Comparison of ENCODE assay signal across 29 mouse cellular contexts in the genomic region with DNA sequence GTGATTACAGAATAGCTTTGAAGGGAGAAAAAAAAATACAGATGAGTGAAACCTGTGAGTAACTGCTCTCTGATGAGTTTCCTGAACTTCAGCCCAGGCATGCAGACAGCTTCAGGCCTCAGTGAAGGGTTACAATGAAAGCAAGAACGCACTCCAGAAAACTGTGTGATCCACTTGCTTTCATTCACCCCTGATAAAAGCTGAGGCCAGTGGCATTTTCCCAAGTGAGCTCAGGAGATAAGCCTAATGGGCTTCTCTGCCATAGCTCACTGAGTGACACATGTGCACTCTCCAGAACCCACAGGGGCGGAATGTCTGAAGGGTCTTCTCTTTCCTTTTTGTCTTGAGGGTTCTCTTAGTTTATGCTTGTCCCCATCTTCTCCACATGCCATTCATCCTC. TPM values are rescaled to one million over a fixed set of nuclear protein-coding genes. Genes with fewer than 3 reads are reported as not detected.
A peak's percentile ranks its signal among the peaks of the same experiment; 100 is the strongest.
DNase-seq lines count a peak whose midpoint lies in the region; ATAC-seq and TF ChIP-seq lines count a peak whose summit lies in the region.
"Had no signal": no experiment of that assay in that cellular context is flagged by ENCODE, and none has a peak within 500 bp of the region (broad histone marks: within the 10 kb centered on the region; RNA-seq: fewer than 3 reads in every experiment).

No protein-coding gene starts in this region.

- no peak overlapping the region for H3K4me2 ChIP-seq in heart, embryonic 13.5 days
- no peak overlapping the region for H3K4me2 ChIP-seq in heart, embryonic 12.5 days
- H3K4me2 ChIP-seq in liver, embryonic 13.5 days, result no peak overlapping the region
- no peak overlapping the region for H3K4me2 ChIP-seq in midbrain, postnatal 0 days (ENCODE audit: low read depth, low read length, poor library complexity, severe bottlenecking)
- H3K4me2 ChIP-seq: embryonic facial prominence, embryonic 13.5 days; forebrain, embryonic 13.5 days; forebrain, embryonic 15.5 days had no signal

- DNase-seq in liver, embryonic 13.5 days, result no peak
- no peak for DNase-seq in liver
- peak; percentile 27 for DNase-seq in Muller cell, postnatal 12 days (ENCODE audit: inconsistent ontology term)
- no peak for DNase-seq in midbrain, postnatal 0 days (ENCODE audit: low spot score)
- no peak for DNase-seq in ovary, postnatal 36 days (ENCODE audit: low spot score)
- DNase-seq: adrenal gland, adult 8-10 months; adrenal gland, postnatal 14 days; adrenal gland, postnatal 36 days; cerebellum, adult 11-12 months; cerebellum, adult 2 months; cerebellum, adult 9-10 months; cerebellum, postnatal 10 days; cerebellum, postnatal 25 days; forebrain, postnatal 0 days had no signal

- no peaks in the 10 kb centered on the region for H3K9me3 ChIP-seq in heart, embryonic 13.5 days
- H3K9me3 ChIP-seq in heart, embryonic 12.5 days (replicated peaks), result no peaks in the 10 kb centered on the region
- H3K9me3 ChIP-seq in liver, embryonic 13.5 days (replicated peaks), result no peaks in the 10 kb centered on the region
- H3K9me3 ChIP-seq in midbrain, postnatal 0 days (ENCODE audit: low read length), result no peaks in the 10 kb centered on the region
- H3K9me3 ChIP-seq: embryonic facial prominence, embryonic 13.5 days; forebrain, embryonic 13.5 days; forebrain, embryonic 15.5 days had no signal

- no peak for TF ChIP-seq CTCF in midbrain, postnatal 0 days (IDR thresholded peaks at IDR 0.05)

- no peaks in the 10 kb centered on the region for H3K27me3 ChIP-seq in heart, embryonic 13.5 days (replicated peaks)
- H3K27me3 ChIP-seq in heart, embryonic 12.5 days (replicated peaks), result no peaks in the 10 kb centered on the region
- no peaks in the 10 kb centered on the region for H3K27me3 ChIP-seq in liver, embryonic 13.5 days
- no peaks in the 10 kb centered on the region for H3K27me3 ChIP-seq in midbrain, postnatal 0 days (ENCODE audit: insufficient read depth, low read length)
- H3K27me3 ChIP-seq: embryonic facial prominence, embryonic 13.5 days; forebrain, embryonic 13.5 days; forebrain, embryonic 15.5 days; Patski had no signal

- no peaks in the 10 kb centered on the region for H3K36me3 ChIP-seq in heart, embryonic 13.5 days
- no peaks in the 10 kb centered on the region for H3K36me3 ChIP-seq in heart, embryonic 12.5 days
- H3K36me3 ChIP-seq in liver, embryonic 13.5 days, result no peaks in the 10 kb centered on the region
- no peaks in the 10 kb centered on the region for H3K36me3 ChIP-seq in midbrain, postnatal 0 days (ENCODE audit: insufficient read depth, low read length)
- H3K36me3 ChIP-seq: embryonic facial prominence, embryonic 13.5 days; forebrain, embryonic 15.5 days had no signal

- peaks cover 9% of the 10 kb centered on the region for H3K4me1 ChIP-seq in heart, embryonic 13.5 days
- 0 out of 2 replicates have a peak, but pooled peaks cover 3% of the 10 kb centered on the region for H3K4me1 ChIP-seq in heart, embryonic 12.5 days (replicated peaks)
- peaks cover 8% of the 10 kb centered on the region; the same call in 1 of the 2 replicates for H3K4me1 ChIP-seq in liver, embryonic 13.5 days (replicated peaks)
- H3K4me1 ChIP-seq in midbrain, postnatal 0 days (ENCODE audit: insufficient read depth, low read length), result no peaks in the 10 kb centered on the region
- H3K4me1 ChIP-seq: embryonic facial prominence, embryonic 13.5 days; forebrain, embryonic 13.5 days; forebrain, embryonic 15.5 days had no signal

- 0 out of 2 replicates have a peak overlapping the region, but pooled peaks have one; percentile 9 for H3K27ac ChIP-seq in heart, embryonic 13.5 days (replicated peaks)
- H3K27ac ChIP-seq in heart, embryonic 12.5 days (ENCODE audit: poor library complexity, severe bottlenecking), result no peak overlapping the region
- H3K27ac ChIP-seq in liver, embryonic 13.5 days, result no peak overlapping the region
- no peak overlapping the region for H3K27ac ChIP-seq in midbrain, postnatal 0 days (ENCODE audit: low read depth, low read length)
- H3K27ac ChIP-seq: embryonic facial prominence, embryonic 13.5 days; forebrain, embryonic 13.5 days; forebrain, embryonic 15.5 days had no signal

- no peak overlapping the region for H3K4me3 ChIP-seq in heart, embryonic 13.5 days
- H3K4me3 ChIP-seq in heart, embryonic 12.5 days, result no peak overlapping the region
- H3K4me3 ChIP-seq in liver, embryonic 13.5 days (replicated peaks), result no peak overlapping the region
- H3K4me3 ChIP-seq in midbrain, postnatal 0 days (ENCODE audit: low read depth, low read length), result no peak overlapping the region
- H3K4me3 ChIP-seq: embryonic facial prominence, embryonic 13.5 days; forebrain, embryonic 13.5 days; forebrain, embryonic 15.5 days had no signal

- no peak overlapping the region for H3K9ac ChIP-seq in heart, embryonic 13.5 days
- no peak overlapping the region for H3K9ac ChIP-seq in heart, embryonic 12.5 days
- H3K9ac ChIP-seq in liver, embryonic 13.5 days, result no peak overlapping the region
- H3K9ac ChIP-seq in midbrain, postnatal 0 days (replicated peaks; ENCODE audit: low read length, poor library complexity, severe bottlenecking), result no peak overlapping the region
- H3K9ac ChIP-seq: embryonic facial prominence, embryonic 13.5 days; forebrain, embryonic 13.5 days; forebrain, embryonic 15.5 days; forebrain, postnatal 0 days had no signal

- WGBS in heart, embryonic 13.5 days, result 27% methylated on average over 2 of the region's 2 CpGs
- WGBS in heart, embryonic 12.5 days, result 24% methylated on average over 2 of the region's 2 CpGs
- whole genome bisulfite sequencing in liver, embryonic 13.5 days (ENCODE audit: insufficient replicate concordance), result 22% methylated on average over 2 of the region's 2 CpGs
- WGBS in midbrain, postnatal 0 days, result 80% methylated on average over 2 of the region's 2 CpGs

- ATAC-seq in heart, embryonic 13.5 days (ENCODE audit: extremely low read depth, insufficient number of reproducible peaks, low FRiP score, low TSS enrichment), result no peak
- no peak for ATAC-seq in heart, embryonic 12.5 days (ENCODE audit: insufficient number of reproducible peaks, low FRiP score)
- ATAC-seq in liver, embryonic 13.5 days (ENCODE audit: low read depth), result peak; percentile 68
- ATAC-seq in megakaryocyte progenitor cell, adult 5-6 weeks (replicated peaks; ENCODE audit: poor library complexity), result 0 out of 2 replicates have a peak, but pooled peaks have one; percentile 12
- ATAC-seq in midbrain, postnatal 0 days (ENCODE audit: low FRiP score), result no peak
- ATAC-seq: activated CD4-positive, CD25-positive, alpha-beta regulatory T cell, adult 4 months; forebrain, embryonic 13.5 days; forebrain, embryonic 15.5 days; forebrain, postnatal 0 days; Patski had no signal

RNA-seq across cellular contexts. Expression of a gene that starts 9.9 kb away (rescaled TPM):
- not detected in 2 replicates for polyA plus RNA-seq in heart, embryonic 13.5 days (2015; fragmentation: Nextera tagmentation; extraction: Ambion mirVana)
- not detected in 2 replicates for polyA plus RNA-seq in heart, embryonic 12.5 days (2016; fragmentation: Nextera tagmentation; extraction: Ambion mirVana)
- not detected in 2 replicates for polyA plus RNA-seq in liver, embryonic 13.5 days (2015; fragmentation: Nextera tagmentation; extraction: Ambion mirVana)
- not detected in 2 replicates for total RNA-seq in megakaryocyte progenitor cell, adult 5-6 weeks (2015)
- total RNA-seq in megakaryocyte progenitor cell, adult 5-6 weeks (2017), result not detected in 2 replicates
- total RNA-seq in midbrain, postnatal 0 days (2014; rRNA removed), result not detected in 2 replicates
- polyA plus RNA-seq in midbrain, postnatal 0 days (2015; fragmentation: Nextera tagmentation; extraction: Ambion mirVana), result not detected in 2 replicates
- total RNA-seq: adrenal gland, adult 18-20 months; adrenal gland, adult 8-10 months; adrenal gland, postnatal 14 days; adrenal gland, postnatal 36 days; ES-E14; forebrain, postnatal 0 days; MEL had no signal
- polyA plus RNA-seq: activated CD4-positive, CD25-positive, alpha-beta regulatory T cell, adult 4 months; C2C12; cerebellum, adult 2 months; embryonic facial prominence, embryonic 11.5 days; forebrain, embryonic 11.5 days; forebrain, embryonic 13.5 days; forebrain, embryonic 15.5 days; forebrain, postnatal 0 days; Patski had no signal

RNA-seq across cellular contexts. Expression of a gene that starts 48.3 kb away (rescaled TPM):
- not detected in 2 replicates for polyA plus RNA-seq in heart, embryonic 13.5 days (2015; fragmentation: Nextera tagmentation; extraction: Ambion mirVana)
- not detected in 2 replicates for polyA plus RNA-seq in heart, embryonic 12.5 days (2016; fragmentation: Nextera tagmentation; extraction: Ambion mirVana)
- 0.06 TPM in 1 of 2 replicates, not detected in the other for polyA plus RNA-seq in liver, embryonic 13.5 days (2015; fragmentation: Nextera tagmentation; extraction: Ambion mirVana)
- not detected in 2 replicates for total RNA-seq in megakaryocyte progenitor cell, adult 5-6 weeks (2015)
- total RNA-seq in megakaryocyte progenitor cell, adult 5-6 weeks (2017), result not detected in 2 replicates
- not detected in 2 replicates for total RNA-seq in midbrain, postnatal 0 days (2014; rRNA removed)
- not detected in 2 replicates for polyA plus RNA-seq in midbrain, postnatal 0 days (2015; fragmentation: Nextera tagmentation; extraction: Ambion mirVana)
- total RNA-seq: adrenal gland, adult 18-20 months; adrenal gland, adult 8-10 months; adrenal gland, postnatal 14 days; adrenal gland, postnatal 36 days; ES-E14; forebrain, postnatal 0 days; MEL had no signal
- polyA plus RNA-seq: activated CD4-positive, CD25-positive, alpha-beta regulatory T cell, adult 4 months; cerebellum, adult 2 months; cortical plate, adult 2 months; embryonic facial prominence, embryonic 11.5 days; forebrain, embryonic 11.5 days; forebrain, embryonic 13.5 days; forebrain, embryonic 15.5 days; forebrain, postnatal 0 days had no signal

Comparison
In these comparisons a context has a peak if more than half of its experiments do, and no peak if none do; other contexts are left out.
1. ATAC-seq: peak in liver, embryonic 13.5 days (single experiment) and megakaryocyte progenitor cell, adult 5-6 weeks (single experiment); none in heart, embryonic 13.5 days (single experiment), heart, embryonic 12.5 days (single experiment) and midbrain, postnatal 0 days (single experiment).